Mouse (Mus musculus) brain, adult 2 months (tissue): ENCODE results near the gene Mecp2.
A peak's percentile ranks its signal among the peaks of the same experiment; 100 is the strongest.
"Not testable (repeated sequence)": the region's sequence is repeated elsewhere in the genome, so short reads cannot be mapped to it uniquely, and the experiment has no call there.

Source experiments
- DNase-seq: peaks from one replicate; pipeline ENCODE4 v3.0.0; 2011; ENCODE audit warnings: low read depth, low spot score

Mecp2 gene

GRCm38 (mm10) chrX:74135263-74135662 is at the start of gene Mecp2:
Mecp2 (minus strand) TSS chrX:74135363.
- DNase-seq, result not testable (repeated sequence)

- no peak for DNase-seq
Observed at GRCm38 (mm10) chrX:74176959-74177358, 41.8 kb upstream of the Mecp2 start, which contains the start of gene Tktl1. Tktl1 (plus strand) TSS chrX:74177259.

GRCm38 (mm10) chrX:74167738-74168137 is 32.6 kb upstream of the Mecp2 start, which contains the start of gene Tex28:
Tex28 (minus strand) TSS chrX:74167838.
- DNase-seq, result no peak

GRCm38 (mm10) chrX:74127164-74127563 is 8.0 kb downstream of the Mecp2 start, which contains the start of gene Opn1mw:
Opn1mw (plus strand) TSS chrX:74127464.
- DNase-seq, result no peak

- DNase-seq, result no peak
Observed at GRCm38 (mm10) chrX:74124975-74125374, 10.2 kb downstream of the Mecp2 start.

GRCm38 (mm10) chrX:74115511-74115910 is 19.7 kb downstream of the Mecp2 start:
- DNase-seq, result peak; percentile 85

GRCm38 (mm10) chrX:74114036-74114435 is 21.1 kb downstream of the Mecp2 start:
- DNase-seq, result no peak

- DNase-seq, result peak; percentile 19
Observed at GRCm38 (mm10) chrX:74108747-74109146, 26.4 kb downstream of the Mecp2 start.

GRCm38 (mm10) chrX:74105916-74106315 is 29.2 kb downstream of the Mecp2 start:
- DNase-seq, result no peak

GRCm38 (mm10) chrX:74103457-74104188 is 31.5 kb downstream of the Mecp2 start:
- DNase-seq, result peak; percentile 46

GRCm38 (mm10) chrX:74095130-74095529 is 40.0 kb downstream of the Mecp2 start:
- DNase-seq, result no peak

- peak; percentile 99 for DNase-seq
Observed at GRCm38 (mm10) chrX:74085601-74086038, 49.5 kb downstream of the Mecp2 start.

- peak; percentile 96 for DNase-seq
Observed at GRCm38 (mm10) chrX:74084946-74085498, 50.1 kb downstream of the Mecp2 start.

- DNase-seq, result peak; percentile 68
Observed at GRCm38 (mm10) chrX:74084276-74084837, 50.8 kb downstream of the Mecp2 start.

- DNase-seq, result no peak
Observed at GRCm38 (mm10) chrX:74070794-74071193, 64.4 kb downstream of the Mecp2 start.

- peak; percentile 60 for DNase-seq
Observed at GRCm38 (mm10) chrX:74067891-74068290, 67.3 kb downstream of the Mecp2 start.

- peak; percentile 16 for DNase-seq
Observed at GRCm38 (mm10) chrX:74045107-74045506, 90.1 kb downstream of the Mecp2 start.

- peak; percentile 15 for DNase-seq
Observed at GRCm38 (mm10) chrX:74037702-74038375, 97.3 kb downstream of the Mecp2 start.

- no peak for DNase-seq
Observed at GRCm38 (mm10) chrX:74030000-74030399, 105.2 kb downstream of the Mecp2 start.

GRCm38 (mm10) chrX:74023188-74024049 is 111.7 kb downstream of the Mecp2 start, which contains the start of gene Irak1:
Irak1 (minus strand) TSS chrX:74023918.
- DNase-seq, result peak; percentile 84

GRCm38 (mm10) chrX:74022795-74023187 is 112.4 kb downstream of the Mecp2 start:
- DNase-seq, result no peak
